Mouse (Mus musculus): ENCODE data around the gene Palm.
A peak's percentile ranks its signal among the peaks of the same experiment; 100 is the strongest.

The Palm gene

DNA sequence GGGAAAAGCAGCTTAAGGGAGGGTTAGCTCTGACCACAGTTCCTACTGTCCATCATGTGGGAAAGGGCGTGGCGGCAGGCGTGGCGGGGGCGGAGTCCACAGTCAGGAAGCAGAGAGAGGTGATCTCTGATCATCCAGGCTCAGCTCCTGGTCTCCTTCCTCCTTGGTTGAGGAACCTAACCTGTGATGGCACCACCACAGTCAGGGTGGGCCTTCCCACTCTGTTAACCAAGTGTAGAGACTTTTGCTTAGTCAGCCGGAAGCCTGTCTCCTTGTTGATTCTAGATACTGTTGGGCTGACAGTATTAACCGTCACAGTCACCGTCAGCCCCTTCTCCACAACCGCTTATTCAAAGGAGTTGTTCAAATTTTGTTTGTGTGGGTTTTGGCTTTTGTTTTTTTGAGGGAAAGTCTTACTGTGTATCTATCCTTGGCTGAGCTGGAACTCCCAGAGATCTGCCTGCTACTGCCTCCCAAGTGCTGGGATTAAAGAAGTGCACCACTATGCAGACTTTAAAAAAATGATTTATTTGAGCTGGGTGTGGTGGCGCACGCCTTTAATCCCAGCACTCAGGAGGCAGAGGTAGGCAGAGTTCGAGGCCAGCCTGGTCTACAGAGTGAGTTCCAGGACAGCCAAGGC lies 5.0 kb downstream of the Palm start:
- DNase-seq (ENCODE audit: low spot score): no peak

- no peak for DNase-seq (ENCODE audit: low spot score)
Observed at GRCm38 (mm10) chr10:79800508-79800907, 7.1 kb downstream of the Palm start.

- no peak for DNase-seq (ENCODE audit: low spot score)
Observed at GRCm38 (mm10) chr10:79801837-79802236, 8.5 kb downstream of the Palm start.

DNA sequence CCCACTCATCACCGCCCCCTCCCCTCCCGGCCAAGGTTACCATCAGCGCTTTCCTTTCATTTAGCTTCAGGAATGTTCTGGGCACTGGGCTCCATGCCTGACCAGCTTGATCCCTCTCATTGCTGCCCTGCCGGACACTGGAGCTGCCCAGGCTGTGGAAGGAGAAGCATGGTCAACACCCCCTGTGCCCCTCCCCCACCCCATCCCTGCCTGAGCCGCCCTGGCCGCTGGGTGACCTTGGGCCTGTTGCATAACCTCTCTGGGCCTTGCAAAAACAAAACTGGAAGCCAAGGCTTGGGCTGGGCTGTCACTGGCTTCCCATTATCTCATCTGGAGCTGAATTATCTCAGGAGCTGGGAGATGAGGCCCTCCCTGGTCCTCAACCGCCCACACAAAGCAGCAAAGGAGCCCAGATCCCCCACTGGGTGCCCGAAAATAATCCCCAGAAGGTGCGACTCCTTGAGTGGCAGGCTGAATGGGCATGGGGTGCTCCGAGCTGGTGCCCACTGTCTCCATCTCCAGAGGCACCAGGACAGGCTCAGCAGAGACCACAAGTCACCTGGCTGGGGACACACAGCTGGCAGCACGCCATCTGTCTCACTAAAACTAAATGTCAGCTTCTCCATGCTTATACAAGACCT lies 9.1 kb downstream of the Palm start:
- no peak for DNase-seq (ENCODE audit: low spot score)

- DNase-seq (ENCODE audit: low spot score): no peak
Observed at GRCm38 (mm10) chr10:79803716-79804323, 10.4 kb downstream of the Palm start.

GRCm38 (mm10) chr10:79805636-79806035 lies 12.3 kb downstream of the Palm start:
- no peak for DNase-seq (ENCODE audit: low spot score)

DNA sequence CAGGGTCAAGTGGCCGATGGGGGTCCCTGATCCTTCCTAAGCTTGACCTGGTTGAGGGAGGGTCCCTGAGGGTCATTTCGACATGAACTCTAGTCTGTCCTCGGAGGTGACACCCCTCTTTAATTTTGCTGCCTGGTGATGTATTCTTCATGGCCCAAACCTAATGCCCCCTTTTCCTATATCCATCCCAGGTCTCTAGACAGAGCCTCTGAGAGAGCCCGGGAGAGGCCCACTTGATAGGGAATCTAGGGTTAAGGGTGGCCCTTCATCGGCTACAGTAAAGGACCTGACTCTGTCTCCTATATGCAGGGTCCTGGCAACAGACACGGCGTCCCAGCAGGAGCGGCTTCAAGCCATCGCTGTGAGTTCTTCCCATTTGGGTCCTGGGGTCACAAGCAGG lies 13.0 kb downstream of the Palm start:
- DNase-seq (ENCODE audit: low spot score): no peak

- DNase-seq (ENCODE audit: low spot score): no peak
Observed at GRCm38 (mm10) chr10:79806972-79807371, 13.6 kb downstream of the Palm start.

DNA sequence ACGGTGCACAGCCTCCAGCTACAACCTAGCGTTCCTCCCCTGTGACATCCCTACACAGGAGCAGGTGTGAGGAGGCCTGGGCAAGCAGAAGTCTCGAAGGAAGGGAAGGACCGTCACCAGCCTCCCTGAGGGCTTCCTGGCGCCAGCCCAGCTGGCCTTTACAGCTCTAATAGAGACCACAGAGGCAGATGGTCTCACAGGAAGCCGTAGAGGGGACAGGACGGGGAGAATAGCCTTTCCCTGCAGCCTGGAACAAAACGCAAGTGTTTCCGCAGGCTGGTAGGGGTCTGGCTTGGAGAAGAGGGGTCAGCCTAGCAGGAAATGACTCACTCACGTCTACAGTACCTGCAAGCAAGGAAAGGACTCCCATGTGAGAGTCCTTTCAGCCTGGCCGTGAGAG lies 14.5 kb downstream of the Palm start:
- DNase-seq (ENCODE audit: low spot score): no peak

DNA sequence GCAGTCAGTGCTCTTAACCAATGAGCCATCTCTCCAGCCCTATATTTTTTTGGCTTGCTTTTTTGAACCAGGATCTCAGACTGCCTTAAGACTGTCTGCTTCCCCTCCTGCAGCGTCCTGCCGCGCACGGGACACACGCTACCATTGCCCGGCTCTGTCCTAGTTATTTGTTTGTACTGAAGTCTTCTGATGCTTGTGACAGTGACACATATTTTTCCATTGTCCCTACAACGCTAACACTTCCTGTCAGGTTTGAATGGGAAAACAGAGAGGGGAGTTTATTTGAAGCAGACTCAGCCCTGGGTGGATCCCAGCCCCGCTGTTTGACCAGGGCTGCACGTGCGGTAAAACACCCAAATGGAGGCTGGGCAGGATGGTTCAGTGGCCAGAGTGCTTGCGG lies 15.4 kb downstream of the Palm start:
- DNase-seq (ENCODE audit: low spot score): no peak

- DNase-seq (ENCODE audit: low spot score): peak; percentile 92
Observed at GRCm38 (mm10) chr10:79811736-79812637, 18.6 kb downstream of the Palm start.

- no peak for DNase-seq (ENCODE audit: low spot score)
Observed at GRCm38 (mm10) chr10:79814271-79814842, 21.0 kb downstream of the Palm start.

- no peak for DNase-seq (ENCODE audit: low spot score)
Observed at GRCm38 (mm10) chr10:79815671-79816494, 22.5 kb downstream of the Palm start.

DNA sequence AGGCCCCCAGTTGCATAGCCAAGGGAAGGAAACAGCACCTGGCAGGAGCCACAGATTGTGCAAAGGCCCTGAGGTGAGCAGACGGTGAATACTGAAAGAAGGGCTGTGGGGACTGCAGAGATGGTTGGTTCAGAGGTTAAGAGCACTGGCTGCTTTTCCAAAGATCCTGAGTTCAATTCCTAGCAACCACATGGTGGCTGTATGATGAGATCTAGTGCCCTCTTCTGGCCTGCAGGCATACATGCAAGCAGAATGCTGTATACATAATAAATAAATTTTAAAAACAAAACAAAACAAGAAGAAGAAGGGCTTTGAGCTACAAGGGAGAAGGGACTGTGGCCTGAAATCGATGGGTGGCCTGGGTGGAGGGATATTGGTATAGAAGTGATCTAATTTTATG lies 23.7 kb downstream of the Palm start:
- DNase-seq (ENCODE audit: low spot score): no peak

- DNase-seq (ENCODE audit: low spot score): no peak
Observed at GRCm38 (mm10) chr10:79818225-79818624, 24.9 kb downstream of the Palm start.

DNA sequence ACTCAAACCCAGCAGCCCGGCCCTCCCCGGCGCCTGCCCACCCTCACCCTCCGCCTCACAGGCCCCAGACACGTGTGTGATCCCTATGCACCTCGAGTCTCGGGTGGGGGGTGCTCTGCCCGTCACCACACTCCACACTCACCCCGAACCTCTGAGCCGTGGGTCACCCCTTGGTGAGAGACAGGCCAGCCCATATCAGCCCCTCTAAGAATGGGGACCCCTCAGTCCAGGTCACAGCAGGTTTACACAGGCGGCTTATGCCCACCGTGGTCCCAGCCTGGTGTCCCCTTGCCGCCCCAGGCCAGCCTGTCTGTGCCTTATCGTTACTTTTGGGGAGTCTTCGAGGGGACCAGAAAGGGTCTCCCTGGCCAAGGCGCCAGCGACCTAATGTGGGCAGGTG lies 26.2 kb downstream of the Palm start:
- DNase-seq (ENCODE audit: low spot score): no peak

DNA sequence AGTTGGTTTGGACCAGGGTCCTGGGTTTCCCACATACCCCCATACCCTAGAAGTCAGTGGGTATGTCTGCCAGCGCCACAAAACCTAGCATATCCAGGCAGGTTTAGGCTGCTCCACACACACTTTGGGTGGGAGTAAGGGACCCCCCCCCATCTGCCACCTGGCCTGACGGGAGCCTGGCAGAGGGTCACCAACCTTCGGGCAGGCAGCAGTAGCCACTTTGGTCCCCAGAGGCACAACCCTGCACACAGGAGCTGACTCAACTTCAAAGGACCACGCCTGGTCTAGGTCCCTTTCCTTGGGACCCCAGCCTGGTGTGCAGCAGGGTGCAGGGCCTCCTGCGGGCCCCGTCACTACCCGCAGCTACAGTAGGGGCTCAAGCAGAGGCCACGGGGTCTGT lies 26.9 kb downstream of the Palm start:
- DNase-seq (ENCODE audit: low spot score): no peak

DNA sequence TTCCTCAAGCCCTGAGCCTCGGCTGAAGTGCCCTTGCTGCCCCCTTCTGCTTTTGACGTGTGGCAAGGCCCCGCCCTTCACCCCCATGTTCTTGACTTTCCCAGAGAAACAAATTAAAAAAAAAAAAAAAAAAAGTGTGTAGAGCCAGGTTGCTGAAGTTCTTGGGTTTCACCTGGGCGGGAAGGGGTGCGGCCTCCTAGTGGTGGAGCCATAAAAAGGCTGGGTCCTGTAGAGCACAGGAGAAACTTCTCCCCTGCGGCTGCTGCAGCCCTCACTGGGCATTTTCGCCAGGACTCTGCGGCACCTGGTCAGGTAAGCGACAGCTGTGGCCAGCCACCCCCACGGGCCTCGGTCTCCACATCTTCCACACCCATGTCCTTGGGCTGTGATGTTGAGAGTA lies 27.4 kb downstream of the Palm start, which contains the start of gene Misp:
Misp (plus strand) TSS at position 208 of the 400 bp plus-strand sequence.
- no peak for DNase-seq (ENCODE audit: low spot score)

- DNase-seq (ENCODE audit: low spot score): no peak
Observed at GRCm38 (mm10) chr10:79821731-79822130, 28.4 kb downstream of the Palm start.

GRCm38 (mm10) chr10:79822372-79822771 lies 29.0 kb downstream of the Palm start:
- no peak for DNase-seq (ENCODE audit: low spot score)

DNA sequence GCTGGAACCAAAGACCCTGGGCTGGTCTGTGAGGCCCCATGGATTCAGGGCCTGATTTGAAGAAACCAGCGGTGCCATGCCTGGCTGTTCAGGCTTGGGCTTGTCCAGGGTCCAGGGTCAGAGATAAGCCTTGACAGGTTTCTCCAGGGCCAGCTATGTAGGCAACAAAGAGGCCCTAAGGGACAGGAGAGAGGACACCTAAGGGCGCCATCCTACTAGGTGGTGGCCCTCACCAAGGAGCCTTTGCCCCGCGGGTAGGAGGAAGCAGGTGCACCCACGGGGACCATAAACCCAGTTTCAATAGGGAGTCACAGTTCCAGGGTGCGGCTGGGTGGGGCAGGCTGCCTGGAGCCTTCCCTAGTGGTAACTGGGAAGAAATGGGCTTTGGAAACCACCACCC lies 29.6 kb downstream of the Palm start:
- DNase-seq (ENCODE audit: low spot score): no peak
